Mouse (Mus musculus): Measurements from ENCODE around the gene Nanog. TPM values are rescaled to one million over a fixed set of nuclear protein-coding genes. Genes with fewer than 3 reads are reported as not detected.
A peak's percentile ranks its signal among the peaks of the same experiment; 100 is the strongest.
"Not testable (repeated sequence)": the region's sequence is repeated elsewhere in the genome, so short reads cannot be mapped to it uniquely, and the experiment has no call there.

Nanog gene
- total RNA-seq, 2 experiments from 2014 or later: not detected

DNA sequence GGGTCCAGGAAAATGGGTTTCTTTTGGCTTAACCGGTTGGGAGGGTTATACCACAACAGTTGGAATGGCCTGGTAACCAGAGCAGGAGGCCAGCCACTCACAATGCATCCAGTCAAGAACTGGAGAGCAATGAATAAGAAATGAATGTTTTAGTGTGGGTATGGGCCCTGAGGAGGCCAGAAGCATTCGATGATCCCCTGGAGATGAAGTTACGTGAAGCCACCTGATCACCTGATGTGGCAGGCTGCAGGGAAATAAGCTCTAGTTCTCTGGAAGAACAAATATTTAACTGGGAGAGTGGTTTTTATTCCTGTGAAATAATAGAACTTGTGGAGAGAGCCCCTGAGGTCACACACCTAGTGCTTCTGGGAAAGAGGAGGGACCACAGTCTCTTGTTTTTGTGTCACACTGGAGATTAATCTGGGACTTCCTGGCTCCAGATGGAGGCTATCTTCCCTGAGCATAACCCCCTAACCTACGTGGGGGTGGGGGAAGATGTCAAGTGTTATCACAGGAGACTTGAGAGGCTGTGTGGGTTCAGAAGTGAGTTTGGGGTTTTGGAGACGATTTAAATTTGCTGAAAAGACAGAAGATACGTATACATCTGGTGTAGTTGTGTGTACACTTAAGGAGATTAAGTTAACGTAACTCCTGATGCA is 7.5 kb downstream of the Nanog start:
- H3K27ac ChIP-seq: no peak overlapping the region
- no peak overlapping the region for H3K4me3 ChIP-seq
- TF ChIP-seq CTCF (conservative IDR thresholded peaks at IDR 0.05): no peak
- DNase-seq (ENCODE audit: low spot score in 2 of 2): no peak

DNA sequence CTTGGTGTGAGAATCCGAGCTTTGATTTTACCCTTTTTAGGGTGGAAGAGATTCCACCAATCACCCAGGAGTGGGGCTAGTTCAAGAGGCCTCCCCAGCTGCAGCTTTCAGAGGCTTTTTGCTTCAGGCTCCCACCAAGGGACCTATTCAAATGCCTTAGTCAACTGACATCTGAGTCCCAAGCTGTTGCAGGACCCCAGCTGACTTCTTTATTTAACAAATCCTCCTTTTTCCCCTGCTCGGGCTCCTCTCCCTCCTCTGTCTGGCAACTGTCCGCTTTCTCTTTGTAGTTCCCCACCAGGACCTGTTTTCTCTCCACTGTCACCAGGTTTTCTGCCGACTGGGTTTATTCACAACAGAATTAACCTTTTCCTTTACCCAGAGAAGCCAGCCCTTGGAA is 8.6 kb downstream of the Nanog start:
- H3K27ac ChIP-seq: no peak overlapping the region
- DNase-seq (ENCODE audit: low spot score in 2 of 2): no peak
- no peak for TF ChIP-seq CTCF (conservative IDR thresholded peaks at IDR 0.05)
- H3K4me3 ChIP-seq: no peak overlapping the region

DNA sequence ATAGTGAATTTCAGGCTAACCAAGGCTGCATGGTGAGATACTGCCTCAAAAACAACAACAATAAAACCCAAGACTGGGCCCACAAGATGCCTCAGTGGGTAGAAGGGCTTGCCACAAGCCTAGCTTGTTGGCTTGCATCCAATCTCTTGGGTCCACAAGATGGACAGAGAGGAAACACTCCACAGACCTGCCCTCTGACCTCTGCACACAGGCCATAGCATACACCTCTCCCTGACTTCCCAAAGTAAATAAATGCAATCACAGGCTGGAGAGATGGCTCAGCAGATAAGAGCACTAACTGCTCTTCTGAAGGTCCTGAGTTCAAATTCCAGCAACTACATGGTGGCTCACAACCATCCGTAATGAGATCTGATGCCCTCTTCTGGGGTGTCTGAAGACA is 10.9 kb downstream of the Nanog start:
- H3K27ac ChIP-seq; DNase-seq (ENCODE audit: low spot score in 2 of 2); H3K4me3 ChIP-seq: not testable (repeated sequence)
- 0 out of 2 replicates have a peak, but pooled peaks have one; percentile 10 for TF ChIP-seq CTCF (conservative IDR thresholded peaks at IDR 0.05)

DNA sequence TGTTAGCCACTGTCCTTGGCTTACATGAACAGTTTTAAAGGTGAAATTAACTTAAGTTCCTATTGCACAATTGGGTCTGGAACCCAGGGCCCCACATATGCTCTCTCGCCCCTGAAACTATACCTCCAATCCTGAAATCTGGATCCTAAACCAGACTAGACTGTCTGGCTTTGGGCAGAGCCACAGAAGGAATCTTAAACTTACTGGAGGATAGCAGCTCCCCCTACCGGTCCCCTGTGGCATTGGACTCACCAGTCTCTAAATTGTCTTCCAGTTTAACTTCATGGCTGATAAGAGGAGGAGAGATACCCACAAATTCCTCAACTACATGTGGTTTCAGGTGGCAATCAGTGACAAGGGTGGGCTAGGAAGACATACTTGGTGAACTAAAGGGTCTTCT is 12.7 kb downstream of the Nanog start:
- H3K27ac ChIP-seq: no peak overlapping the region
- TF ChIP-seq CTCF (conservative IDR thresholded peaks at IDR 0.05): peak; percentile 94
- no peak overlapping the region for H3K4me3 ChIP-seq
- DNase-seq (ENCODE audit: low spot score in 2 of 2): peak; percentile 54 to 85

DNA sequence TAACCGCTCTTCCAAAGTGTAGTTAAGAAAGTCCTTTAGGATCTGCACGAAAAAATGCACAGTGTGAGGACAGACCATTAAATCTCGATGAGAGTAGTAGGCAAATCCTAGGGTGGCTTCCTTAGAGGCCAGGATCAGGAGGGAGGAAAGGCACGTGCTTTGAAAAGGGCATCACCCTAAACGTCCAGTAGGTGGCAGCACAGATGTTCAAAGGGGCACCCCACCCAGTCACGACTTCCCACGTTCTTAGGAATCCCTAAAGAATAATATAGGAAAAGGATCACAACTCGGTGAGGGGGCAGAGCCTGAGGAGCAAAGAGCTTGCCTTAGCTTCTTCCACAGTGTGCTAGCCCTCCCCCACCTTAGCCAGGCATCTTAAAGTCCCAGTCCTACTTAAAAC is 32.7 kb downstream of the Nanog start:
- peak; percentile 73 to 84 for DNase-seq (ENCODE audit: low spot score in 2 of 2)
- TF ChIP-seq CTCF (conservative IDR thresholded peaks at IDR 0.05): peak; percentile 92
- Histone ChIP-seq H3K27ac (peak overlapping the region; percentile 88; the same call in 1 of the 2 replicates), H3K4me3 (peak overlapping the region; percentile 79)

DNA sequence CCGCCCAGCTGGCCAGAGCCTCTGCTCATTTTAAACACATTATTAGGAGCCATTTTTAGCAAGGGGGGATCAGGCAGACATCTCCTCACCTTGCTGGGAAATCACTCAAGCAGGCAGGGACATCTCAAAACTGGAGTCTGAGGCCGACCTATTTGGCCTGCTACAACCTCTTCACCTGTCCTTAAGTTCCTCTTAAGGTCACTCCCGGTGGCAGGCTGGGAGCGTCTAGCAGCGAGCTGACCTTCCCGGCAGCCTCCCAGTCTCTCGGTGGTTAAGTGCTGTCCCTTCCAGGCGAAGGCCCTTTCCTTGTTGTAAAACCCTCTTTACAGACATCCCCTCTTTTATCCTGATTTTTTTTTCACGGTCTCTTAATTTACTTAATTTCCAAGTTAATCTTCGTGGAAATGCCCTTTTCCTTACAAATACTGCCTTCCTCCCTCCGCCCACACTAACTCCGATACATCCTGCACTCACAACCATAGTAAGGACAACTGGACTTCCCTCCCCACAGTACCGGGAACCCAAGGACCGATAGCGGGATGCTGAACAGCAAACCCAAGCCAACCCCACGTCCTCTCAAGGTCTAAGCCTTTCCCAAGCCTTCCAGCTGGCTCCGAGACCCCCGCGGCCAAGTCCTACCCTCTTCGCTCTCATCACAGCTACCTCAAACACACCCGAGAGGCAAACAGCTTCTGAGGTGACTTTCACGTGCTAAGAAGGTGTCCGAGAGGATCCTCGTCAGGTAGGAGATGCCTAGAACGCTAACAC is 34.4 kb downstream of the Nanog start:
- DNase-seq (ENCODE audit: low spot score in 2 of 2): no peak
- H3K4me3 ChIP-seq: peak overlapping the region; percentile 79
- TF ChIP-seq CTCF (conservative IDR thresholded peaks at IDR 0.05): no peak

DNA sequence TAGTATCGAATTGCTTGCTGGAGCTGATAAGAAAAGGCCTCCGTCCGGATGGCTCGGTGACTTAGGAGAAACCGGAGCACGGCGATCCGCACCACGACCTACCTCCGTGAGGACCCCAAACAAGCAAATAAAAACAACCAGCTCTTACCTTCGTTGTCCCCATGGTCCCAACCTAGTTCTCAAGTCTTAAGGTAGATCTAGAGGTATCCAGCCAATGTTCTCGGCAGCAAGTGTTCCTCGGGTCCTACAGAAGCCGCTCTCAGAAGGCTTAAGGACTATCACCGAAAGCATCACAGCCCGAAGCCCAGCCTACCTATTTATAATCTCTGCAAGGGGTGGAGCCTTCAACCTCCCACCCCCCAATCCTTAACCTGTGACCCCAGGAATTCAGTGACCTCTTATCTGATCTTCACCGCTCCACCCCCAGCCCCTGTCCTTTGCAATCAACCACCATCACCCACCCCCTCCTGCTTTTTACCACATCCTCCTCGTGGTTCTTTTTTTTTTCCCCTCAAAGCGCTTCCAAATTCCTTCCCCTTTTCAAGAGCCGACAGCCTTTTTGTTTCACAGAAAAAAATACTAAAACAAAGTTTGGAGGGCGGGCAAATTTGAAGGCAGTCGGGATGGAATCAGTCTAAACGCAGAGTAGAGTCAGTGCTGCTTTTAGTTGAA is 35.1 kb downstream of the Nanog start:
- DNase-seq (ENCODE audit: low spot score in 2 of 2): peak; percentile 56 to 65
- Histone ChIP-seq H3K27ac (peak overlapping the region; percentile 88), H3K4me3 (peak overlapping the region; percentile 79)
- no peak for TF ChIP-seq CTCF (conservative IDR thresholded peaks at IDR 0.05)

More for the DNA sequence above, 34.4 kb downstream of the Nanog start:
- H3K27ac ChIP-seq: peak overlapping the region; percentile 88

DNA sequence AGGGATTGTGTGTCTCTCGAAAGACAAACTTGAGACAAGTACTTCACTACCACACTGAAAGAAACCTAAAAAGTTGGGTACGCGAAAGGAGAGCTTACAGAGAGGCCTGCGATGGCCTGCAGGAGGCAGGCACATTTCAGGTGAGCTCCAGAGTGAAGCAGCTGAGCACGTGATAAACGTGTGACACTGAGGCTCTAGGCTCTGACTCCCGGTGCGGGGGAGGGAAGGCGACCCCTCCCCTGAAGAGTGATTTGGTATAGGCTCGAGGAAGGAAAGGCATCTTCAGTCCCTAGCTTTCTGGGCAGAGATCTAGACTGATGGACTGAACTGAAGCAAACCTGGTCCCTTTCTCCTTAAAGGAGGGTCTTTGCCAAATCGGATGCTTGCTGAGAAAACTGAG is 36.1 kb downstream of the Nanog start:
- DNase-seq (ENCODE audit: low spot score in 2 of 2): no peak
- no peak for TF ChIP-seq CTCF (conservative IDR thresholded peaks at IDR 0.05)
- Histone ChIP-seq H3K27ac (no peak overlapping the region), H3K4me3 (no peak overlapping the region)

DNA sequence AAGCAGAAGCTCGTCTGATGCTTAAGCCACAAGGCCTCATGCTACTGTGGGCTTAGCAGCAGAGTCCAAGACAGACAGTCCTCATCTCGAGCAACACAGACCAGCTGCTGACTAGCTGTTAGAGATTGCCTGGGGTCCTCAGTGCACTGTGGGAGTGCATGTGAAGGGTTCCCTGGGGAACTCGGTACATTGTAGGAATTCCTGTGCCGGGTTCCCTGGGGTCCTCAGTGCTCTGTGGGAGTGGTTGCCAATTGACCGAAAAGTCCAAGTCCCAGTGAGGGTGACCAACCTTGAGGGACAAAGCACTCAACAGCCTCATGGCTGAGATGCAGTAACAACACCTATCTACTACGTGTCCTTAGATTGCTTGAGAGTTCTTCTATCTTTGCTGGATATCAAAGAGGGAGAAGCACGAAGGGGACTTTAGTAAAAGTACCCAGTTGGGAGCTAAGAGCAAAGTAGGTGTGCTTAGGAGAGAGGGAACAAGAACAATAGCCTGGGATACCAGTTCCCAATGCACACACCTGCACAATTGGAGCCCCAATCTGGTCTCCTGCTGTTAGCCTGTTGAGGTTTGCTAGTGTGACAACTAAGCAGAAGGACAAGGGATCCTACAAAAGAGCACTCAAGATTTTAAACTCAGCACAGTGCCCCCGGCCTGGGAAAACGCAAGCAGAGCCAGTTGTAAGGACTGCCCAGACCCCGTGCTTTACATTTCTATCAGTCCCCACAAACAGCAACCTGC is 37.4 kb downstream of the Nanog start:
- DNase-seq (ENCODE audit: low spot score in 2 of 2): no peak
- Histone ChIP-seq H3K27ac (no peak overlapping the region), H3K4me3 (no peak overlapping the region)
- TF ChIP-seq CTCF (conservative IDR thresholded peaks at IDR 0.05): no peak

DNA sequence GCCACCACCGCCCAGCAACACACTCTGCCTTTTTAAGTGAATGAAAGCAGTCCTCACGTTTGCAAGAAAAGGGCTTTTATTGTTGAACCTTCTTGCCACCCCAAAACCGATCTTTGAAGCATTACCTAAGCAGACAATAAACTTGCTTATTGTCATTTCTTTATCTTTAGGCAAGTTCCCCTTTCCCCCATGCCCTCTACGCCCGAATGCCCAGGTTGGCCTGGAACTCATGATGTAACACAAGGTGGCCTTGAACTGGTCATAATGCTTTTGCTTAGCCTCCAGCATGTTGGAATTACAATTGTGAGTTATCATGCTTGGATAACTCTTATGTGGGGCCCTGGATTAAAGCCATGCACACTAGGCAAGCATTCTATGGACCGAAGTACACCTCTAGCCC is 43.3 kb downstream of the Nanog start:
- TF ChIP-seq CTCF (conservative IDR thresholded peaks at IDR 0.05): no peak
- Histone ChIP-seq H3K27ac (no peak overlapping the region), H3K4me3 (no peak overlapping the region)
- no peak for DNase-seq (ENCODE audit: low spot score in 2 of 2)

DNA sequence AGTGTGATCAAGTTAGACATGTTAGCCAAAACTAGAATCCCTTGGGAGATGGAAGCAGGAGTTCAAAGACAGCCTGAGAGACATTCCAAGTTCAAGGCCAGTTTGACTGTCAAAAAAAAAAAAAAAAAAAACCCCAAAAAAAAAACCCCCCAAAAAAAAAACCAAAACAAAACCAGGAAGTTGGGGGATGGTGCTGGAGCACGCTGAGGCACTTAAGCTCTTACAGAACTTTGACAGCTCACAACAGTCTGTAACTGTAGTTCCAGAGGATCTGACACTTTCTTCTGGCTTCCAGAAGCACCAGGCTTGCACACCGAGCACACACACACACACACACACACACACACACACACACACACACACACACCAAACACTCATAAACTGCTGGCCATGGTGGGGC is 48.6 kb downstream of the Nanog start:
- no peak for DNase-seq (ENCODE audit: low spot score in 2 of 2)
- no peak for TF ChIP-seq CTCF (conservative IDR thresholded peaks at IDR 0.05)
- Histone ChIP-seq H3K4me3 (no peak overlapping the region), H3K27ac (no peak overlapping the region)

DNA sequence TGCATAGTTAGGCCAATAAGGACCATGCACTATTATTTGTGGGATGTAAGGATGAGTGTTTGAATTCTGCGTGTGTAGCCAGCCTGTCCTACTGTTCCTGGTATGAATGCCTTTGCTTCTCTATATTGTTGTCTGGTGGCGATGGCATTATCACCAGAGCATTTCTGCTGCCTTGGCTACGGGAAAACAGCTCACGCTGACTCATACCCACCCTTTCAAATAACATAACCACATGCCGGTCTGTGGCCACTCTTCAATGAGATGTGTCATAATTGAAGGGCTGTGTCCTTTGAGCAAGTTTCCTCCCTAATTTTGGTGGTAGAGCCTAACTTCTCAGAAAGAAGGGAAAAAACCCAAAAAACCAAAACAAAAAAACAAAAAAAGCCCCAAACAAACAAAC is 51.4 kb downstream of the Nanog start:
- Histone ChIP-seq H3K4me3 (no peak overlapping the region), H3K27ac (no peak overlapping the region; the same call in 1 of the 2 replicates)
- no peak for DNase-seq (ENCODE audit: low spot score in 2 of 2)
- TF ChIP-seq CTCF (conservative IDR thresholded peaks at IDR 0.05): no peak
